Mouse (Mus musculus) kidney, adult 18-20 months (tissue): ENCODE results near the gene Olfr380.

Experiments
- DNase-seq: peaks from one replicate; pipeline ENCODE4 v3.0.0; 2021

The Olfr380 gene

GRCm38 (mm10) chr11:73457408-73457807 lies at the start of gene Olfr380:
Olfr380 (minus strand) TSS chr11:73457508.
- DNase-seq, result no peak

GRCm38 (mm10) chr11:73491503-73491902 lies 34.2 kb upstream of the Olfr380 start, which contains the start of gene Olfr381:
Olfr381 (minus strand) TSS chr11:73491603.
- no peak for DNase-seq

- DNase-seq, result no peak
Observed at GRCm38 (mm10) chr11:73428377-73428776, 28.9 kb downstream of the Olfr380 start, which contains the start of gene Olfr378. Olfr378 (minus strand) TSS chr11:73428477.
